Mouse (Mus musculus): ENCODE data around the gene Rnft1.

DNA sequence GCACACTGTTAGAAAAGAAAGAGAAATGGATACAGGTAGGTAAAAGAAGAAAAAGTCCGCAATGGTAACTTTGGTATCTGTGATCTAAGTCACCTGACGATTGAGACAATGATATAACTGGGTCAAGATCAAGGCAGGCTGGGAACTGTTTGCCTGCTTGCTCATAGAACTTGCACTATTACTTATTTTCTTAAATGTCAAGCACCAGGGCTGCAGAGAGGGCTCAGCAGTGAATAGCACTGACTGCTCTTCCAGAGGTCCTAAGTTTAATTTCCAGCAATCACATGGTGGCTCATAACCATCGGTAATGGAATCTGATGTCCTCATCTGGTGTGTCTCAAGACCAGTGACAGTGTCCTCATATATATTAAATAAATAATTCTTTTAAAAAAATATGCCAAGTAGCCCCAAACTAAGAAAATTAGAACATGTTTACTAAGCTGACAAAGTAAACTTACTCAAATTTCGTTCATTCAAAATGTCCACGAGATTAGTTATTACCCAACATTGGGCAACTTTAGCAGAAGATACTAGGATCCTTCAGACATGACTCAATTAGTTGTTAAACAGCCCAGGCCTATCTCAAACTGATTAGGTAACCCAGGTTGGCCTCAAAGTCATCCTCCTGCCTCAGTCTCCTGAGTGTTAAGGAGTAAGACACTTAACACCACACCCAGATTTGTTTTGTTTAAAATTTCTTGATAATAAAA lies 49.9 kb downstream of the Rnft1 start:
- no peak for TF ChIP-seq ZKSCAN1 (IDR thresholded peaks at IDR 0.05; ENCODE audit: low read depth, low read length)
- no peak for TF ChIP-seq RCOR1 (IDR thresholded peaks at IDR 0.05; ENCODE audit: low read depth, low read length)
- TF ChIP-seq GATA1 (IDR thresholded peaks at IDR 0.05; ENCODE audit: low read depth, low read length): no peak
- no peak for TF ChIP-seq MXI1 (IDR thresholded peaks at IDR 0.05; ENCODE audit: low read depth, low read length)
- no peak for TF ChIP-seq POLR2A (IDR thresholded peaks at IDR 0.05; ENCODE audit: control insufficient read depth in 1 of 2, insufficient read depth in 1 of 2, low read depth in 1 of 2, low read length in 2 of 2, poor library complexity in 1 of 2)
- TF ChIP-seq CHD1 (IDR thresholded peaks at IDR 0.05; ENCODE audit: low read depth, low read length): no peak
- no peak for TF ChIP-seq CTCF (IDR thresholded peaks at IDR 0.05 in 2 of 3, conservative IDR thresholded peaks at IDR 0.05 in 1 of 3; ENCODE audit: control insufficient read depth in 1 of 3, insufficient read depth in 1 of 3, low read depth in 2 of 3, low read length in 3 of 3, poor library complexity in 1 of 3, severe bottlenecking in 1 of 3)
- no peak for TF ChIP-seq USF1 (IDR thresholded peaks at IDR 0.05; ENCODE audit: low read depth, low read length)
- no peak for TF ChIP-seq MAFK (IDR thresholded peaks at IDR 0.05; ENCODE audit: borderline replicate concordance, low read depth, low read length)
